Mouse (Mus musculus): ENCODE measurements around the gene Hbb-bh2.
"Not testable (repeated sequence)": the region's sequence is repeated elsewhere in the genome, so short reads cannot be mapped to it uniquely, and the experiment has no call there.

Hbb-bh2 gene

GRCm38 (mm10) chr7:103840268-103840667, at the start of gene Hbb-bh2:
TSS of gene Hbb-bh2 (minus strand) at chr7:103840520.
- no peak for DNase-seq (ENCODE audit: low spot score)

DNA sequence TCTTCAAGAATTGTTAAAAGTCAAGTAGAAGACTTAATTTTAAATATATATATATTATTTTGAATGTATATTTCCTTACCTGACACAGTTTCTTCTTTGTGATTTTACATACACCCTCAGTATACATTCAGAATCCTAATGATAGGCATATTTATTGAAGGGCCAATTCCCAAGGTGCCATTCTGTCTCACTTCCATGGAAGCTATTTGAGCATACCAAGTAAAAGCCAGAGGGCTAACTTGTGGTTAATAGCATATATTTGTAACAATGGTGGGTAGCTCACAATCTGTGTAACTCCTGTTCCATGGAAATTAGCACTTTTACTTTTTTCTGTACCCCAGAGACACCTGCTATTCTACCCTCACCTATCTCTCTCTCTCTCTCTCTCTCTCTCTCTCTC, 45.8 kb upstream of the Hbb-bh2 start, which contains the start of gene Olfr66:
Olfr66 (minus strand) TSS at position 101 of the 400 bp plus-strand sequence.
- DNase-seq (ENCODE audit: low spot score): no peak

- DNase-seq (ENCODE audit: low spot score): no peak
Observed at GRCm38 (mm10) chr7:103877093-103877492, 36.8 kb upstream of the Hbb-bh2 start.

GRCm38 (mm10) chr7:103874451-103874850, 34.1 kb upstream of the Hbb-bh2 start:
- DNase-seq (ENCODE audit: low spot score): no peak

DNA sequence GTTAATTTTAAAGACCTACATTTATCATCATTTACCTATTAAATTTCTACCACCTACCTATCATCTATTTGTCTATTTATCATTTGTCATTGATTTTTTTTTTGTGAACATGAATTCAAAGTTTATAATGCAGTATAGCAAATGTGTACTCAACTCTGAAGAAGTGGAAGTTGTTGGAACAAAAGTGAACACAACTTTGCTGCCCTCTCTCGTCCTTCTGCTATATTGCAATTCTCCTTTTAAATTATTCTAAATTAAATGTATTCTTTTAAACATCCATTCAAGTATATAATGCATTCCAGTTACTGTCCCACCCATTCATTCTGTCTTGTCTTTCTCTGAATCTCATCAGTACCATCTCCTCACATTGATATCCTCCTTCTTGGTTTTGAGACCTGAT, 32.7 kb upstream of the Hbb-bh2 start:
- DNase-seq (ENCODE audit: low spot score): no peak

GRCm38 (mm10) chr7:103870667-103871066, 30.3 kb upstream of the Hbb-bh2 start:
- no peak for DNase-seq (ENCODE audit: low spot score)

DNA sequence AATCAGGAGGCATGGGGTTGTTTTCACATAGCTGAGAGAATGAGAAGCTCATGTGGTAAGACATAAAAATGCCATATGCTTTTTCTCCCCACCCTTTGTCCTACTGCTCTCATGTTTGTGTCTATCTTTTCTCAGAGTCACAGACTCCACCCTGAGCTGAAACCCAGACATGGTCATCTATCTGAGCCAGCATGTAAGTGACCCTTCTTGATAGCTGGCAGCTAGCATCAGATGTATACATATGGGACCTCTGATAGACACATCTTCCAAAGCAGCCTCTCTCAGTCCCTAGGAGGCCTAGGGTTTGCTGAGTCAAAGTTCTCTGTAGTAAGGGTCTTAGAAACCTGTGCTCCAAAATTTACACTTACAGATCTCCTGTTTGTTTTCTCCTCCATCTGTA, 25.4 kb upstream of the Hbb-bh2 start:
- no peak for DNase-seq (ENCODE audit: low spot score)

GRCm38 (mm10) chr7:103861531-103861930, 21.2 kb upstream of the Hbb-bh2 start:
- no peak for DNase-seq (ENCODE audit: low spot score)

DNA sequence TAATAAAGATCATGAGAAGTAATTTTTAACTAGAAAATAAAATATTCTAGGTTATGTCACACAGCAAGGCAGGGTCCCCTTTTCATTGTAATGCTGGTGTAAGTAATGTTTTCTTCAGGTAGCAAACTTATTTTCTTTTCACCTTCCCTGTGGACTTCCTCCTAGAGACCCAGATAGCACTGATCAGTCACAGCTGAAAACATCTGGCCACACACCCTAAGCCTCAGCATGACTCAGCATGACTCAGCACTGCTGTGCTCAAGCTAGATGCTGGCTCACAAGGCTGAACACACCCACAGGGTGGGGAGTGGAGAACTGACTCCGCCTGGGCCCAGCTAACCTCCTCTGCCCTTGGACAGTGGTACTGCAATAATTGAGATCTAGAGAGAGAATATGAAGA, 20.5 kb upstream of the Hbb-bh2 start:
- DNase-seq (ENCODE audit: low spot score): no peak

GRCm38 (mm10) chr7:103859076-103859475, 18.8 kb upstream of the Hbb-bh2 start:
- no peak for DNase-seq (ENCODE audit: low spot score)

DNA sequence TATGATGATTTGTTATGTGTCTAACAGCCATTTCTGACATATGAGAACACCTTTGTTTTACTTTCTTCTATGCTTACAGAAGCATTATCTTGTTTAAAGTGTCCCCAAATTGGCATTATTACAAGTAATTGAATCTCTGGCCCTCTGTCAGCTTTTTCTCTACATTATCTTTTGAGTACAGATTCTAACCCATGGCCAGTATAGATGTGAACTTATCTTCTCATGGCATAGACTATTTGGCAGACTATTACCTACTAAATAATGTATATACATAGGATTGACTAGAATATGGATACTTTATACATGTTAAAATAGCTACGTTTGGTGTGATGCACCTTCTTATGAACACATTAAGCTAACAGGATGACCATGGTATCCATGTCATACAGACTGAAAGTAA, 14.3 kb upstream of the Hbb-bh2 start:
- DNase-seq (ENCODE audit: low spot score): no peak

- DNase-seq (ENCODE audit: low spot score): no peak
Observed at GRCm38 (mm10) chr7:103853090-103853489, 12.8 kb upstream of the Hbb-bh2 start, which contains the start of gene Hbb-y. TSS of gene Hbb-y (minus strand) at chr7:103853216.

DNA sequence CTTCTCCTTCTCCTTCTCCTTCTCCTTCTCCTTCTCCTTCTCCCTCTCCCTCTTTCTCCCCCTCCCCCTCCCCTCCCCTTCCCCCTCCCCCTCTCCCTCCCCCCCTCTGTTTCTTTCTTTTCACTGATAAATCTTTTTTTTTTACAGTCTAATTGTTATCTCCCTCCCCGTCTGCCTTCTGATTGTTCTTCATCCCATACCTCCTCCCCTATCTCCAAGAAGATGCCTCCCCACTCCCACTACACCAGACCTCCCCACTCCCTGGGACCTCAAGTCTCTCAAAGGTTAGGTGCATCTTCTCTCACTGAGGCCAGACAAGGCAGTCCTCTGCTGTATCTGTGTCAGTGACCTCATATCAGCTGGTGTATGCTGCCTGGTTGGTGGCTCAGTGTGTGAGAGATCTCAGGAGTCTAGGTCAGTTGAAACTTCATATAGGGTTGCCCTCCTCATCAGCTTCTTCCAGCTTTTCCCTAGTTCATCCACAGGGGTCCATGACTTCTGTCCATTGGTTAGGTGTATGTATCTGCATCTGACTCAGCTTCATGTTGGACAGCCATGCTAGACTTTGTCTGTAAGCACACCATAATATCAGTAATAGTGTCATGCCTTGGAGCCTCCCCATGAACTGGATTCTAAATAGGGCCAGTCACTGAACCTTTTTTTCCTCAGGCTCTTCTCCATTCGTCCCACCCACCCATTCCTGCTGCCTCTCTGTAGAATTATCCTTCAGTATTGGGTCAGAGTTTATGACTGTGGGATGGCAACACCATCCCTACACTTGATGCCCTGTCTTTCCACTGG, 4.4 kb upstream of the Hbb-bh2 start:
- no peak for DNase-seq (ENCODE audit: low spot score)

DNA sequence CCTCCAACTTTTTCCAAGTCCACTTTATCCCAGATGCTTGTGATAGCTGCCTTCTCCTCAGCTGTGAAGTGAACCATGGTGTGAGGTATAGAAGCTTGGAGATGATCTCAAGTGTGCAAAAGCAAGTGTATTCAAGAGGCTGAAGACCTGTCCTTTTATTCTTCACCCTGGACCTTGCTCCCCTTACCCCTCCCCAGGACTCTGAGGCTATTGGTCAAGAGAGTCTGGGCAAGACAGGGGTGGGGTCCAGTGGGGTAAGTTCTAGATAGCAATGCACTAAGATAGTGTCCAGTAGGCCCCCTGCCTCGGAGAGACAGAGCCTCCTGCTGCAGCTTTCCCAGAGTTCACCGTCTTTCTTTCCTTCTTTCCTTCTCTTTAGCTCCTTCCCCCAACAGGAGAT, 2.7 kb upstream of the Hbb-bh2 start, which contains the start of gene Hbb-bh1:
Hbb-bh1 (minus strand) TSS at position 131 of the 400 bp plus-strand sequence.
- no peak for DNase-seq (ENCODE audit: low spot score)

DNA sequence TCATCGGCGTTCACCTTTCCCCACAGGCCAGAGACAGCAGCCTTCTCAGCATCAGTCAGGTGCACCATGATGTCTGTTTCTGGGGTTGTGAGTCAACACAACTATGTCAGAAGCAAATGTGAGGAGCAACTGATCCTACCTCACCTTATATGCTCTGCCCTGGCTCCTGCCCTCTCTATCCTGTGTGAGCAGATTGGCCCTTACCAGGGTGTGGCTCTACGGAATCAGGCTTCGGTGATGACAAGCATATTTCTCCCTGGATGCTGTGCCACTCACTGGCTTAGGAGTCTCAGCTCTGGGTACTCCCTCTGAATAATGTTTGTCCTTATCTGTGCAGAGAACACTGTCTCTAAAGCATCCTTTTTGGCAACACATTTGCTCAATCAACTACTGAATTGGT, 12.5 kb downstream of the Hbb-bh2 start, which contains the start of gene Hbb-bs:
Hbb-bs (minus strand) TSS at position 289 of the 400 bp plus-strand sequence.
- no peak for DNase-seq (ENCODE audit: low spot score)

- not testable (repeated sequence) for DNase-seq (ENCODE audit: low spot score)
Observed at GRCm38 (mm10) chr7:103827139-103827538, 13.2 kb downstream of the Hbb-bh2 start.

- no peak for DNase-seq (ENCODE audit: low spot score)
Observed at GRCm38 (mm10) chr7:103826255-103826887, 13.9 kb downstream of the Hbb-bh2 start.

DNA sequence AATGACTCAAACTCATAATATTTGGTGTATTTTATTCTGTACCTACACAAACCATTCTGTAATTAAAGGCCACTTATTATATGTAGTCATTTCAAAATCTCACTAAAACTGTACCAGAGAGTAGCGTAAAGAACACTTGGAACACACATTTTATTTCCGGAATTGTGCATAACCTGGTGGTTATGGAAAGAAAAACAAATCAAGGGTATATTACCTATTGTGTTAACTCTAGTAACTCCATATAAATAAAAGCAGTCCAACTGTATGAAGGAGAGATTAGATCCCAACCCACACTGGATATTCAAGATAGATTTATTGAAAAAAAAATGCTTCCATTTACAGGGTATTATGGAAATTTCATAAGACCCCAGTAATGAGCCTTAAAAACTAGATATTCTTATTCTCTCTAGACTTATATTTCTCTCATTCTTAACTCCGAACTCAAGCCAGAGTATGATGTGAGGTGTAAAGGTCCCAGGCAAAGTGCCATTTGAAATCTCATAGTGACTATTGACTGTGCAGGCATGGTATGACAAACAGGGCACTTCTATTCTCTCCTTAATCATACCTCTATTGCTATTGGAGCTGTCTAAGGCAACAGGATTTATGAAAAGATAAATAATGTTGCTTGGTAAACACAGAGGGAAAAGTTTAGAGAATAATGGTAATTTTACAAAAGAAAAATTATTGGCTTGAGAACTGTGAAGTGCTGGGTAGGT, 14.6 kb downstream of the Hbb-bh2 start:
- DNase-seq (ENCODE audit: low spot score): no peak

- DNase-seq (ENCODE audit: low spot score): no peak
Observed at GRCm38 (mm10) chr7:103824597-103824996, 15.7 kb downstream of the Hbb-bh2 start.

DNA sequence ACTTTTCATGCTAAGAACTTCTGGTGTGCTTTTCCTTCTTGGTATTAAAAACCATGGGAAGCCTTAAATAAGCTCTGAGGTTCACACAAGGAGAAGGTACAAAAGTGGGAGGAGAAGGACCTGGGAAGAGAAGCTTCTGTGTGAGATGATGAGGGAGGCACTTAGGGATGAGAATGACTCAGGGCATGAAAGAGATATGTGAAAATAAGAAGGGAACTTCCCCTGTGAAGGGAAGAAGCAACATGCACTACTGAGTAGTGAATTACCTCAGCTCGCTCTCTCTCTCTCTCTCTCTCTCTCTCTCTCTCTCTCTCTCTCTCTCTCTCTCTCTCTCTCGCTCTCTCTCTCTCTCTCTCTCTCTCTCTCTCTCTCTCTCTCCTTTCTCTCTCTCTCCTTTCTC, 25.2 kb downstream of the Hbb-bh2 start:
- not testable (repeated sequence) for DNase-seq (ENCODE audit: low spot score)

GRCm38 (mm10) chr7:103813766-103814165, 26.6 kb downstream of the Hbb-bh2 start, which contains the start of gene Hbb-bt:
TSS of gene Hbb-bt (minus strand) at chr7:103813996.
- DNase-seq (ENCODE audit: low spot score): no peak

DNA sequence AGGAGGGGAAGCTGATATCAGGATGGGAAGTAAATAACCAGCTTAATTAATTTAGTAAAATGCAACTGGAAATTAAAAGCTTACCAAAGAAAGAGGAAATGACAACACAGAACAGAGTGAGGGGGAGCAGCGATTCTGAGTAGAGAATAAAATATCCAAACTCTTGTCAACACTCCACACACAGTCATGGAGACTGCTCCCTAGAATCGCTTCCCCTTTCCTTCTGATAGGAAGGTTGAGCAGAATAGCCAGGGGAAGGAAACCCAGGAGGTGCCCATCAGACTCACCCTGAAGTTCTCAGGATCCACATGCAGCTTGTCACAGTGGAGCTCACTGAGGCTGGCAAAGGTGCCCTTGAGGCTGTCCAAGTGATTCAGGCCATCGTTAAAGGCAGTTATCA, 27.2 kb downstream of the Hbb-bh2 start:
- not testable (repeated sequence) for DNase-seq (ENCODE audit: low spot score)
